18 mouse cellular contexts compared by ENCODE assay signal in the genomic region with DNA sequence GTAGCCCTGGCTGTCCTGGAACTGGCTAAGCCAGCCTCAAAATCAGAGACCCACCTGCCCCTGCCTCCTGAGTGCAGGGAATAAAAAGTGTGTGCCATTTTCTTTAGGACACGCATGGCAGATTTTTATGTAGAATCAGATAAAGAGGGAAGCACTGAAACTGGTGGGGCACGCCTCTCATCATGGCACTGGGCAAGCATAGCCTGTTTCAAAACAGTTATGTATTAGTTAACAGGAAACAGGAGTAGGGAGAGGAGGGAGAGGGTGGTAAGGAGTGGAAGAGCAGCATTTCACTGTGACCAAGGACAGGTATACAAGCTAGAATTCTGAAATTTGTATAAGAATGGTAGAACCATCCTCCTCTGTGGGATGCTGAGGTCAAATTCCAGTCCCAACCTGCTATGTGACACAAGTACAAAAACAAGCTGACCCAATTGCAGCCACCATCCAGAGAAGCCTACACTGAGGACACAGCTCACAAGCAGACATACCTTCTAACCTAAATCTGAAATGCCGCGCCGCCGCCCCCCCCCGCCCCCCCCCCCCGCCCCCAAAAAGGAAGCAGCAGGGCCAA.
DNase-seq lines count a peak whose midpoint lies in the region; ATAC-seq and TF ChIP-seq lines count a peak whose summit lies in the region.
"Had no signal": no experiment of that assay in that cellular context is flagged by ENCODE, and none has a peak within 500 bp of the region (broad histone marks: within the 10 kb centered on the region; RNA-seq: fewer than 3 reads in every experiment).

No protein-coding gene starts in this region.

- DNase-seq in ZHBTc4 (ENCODE audit: low read depth, low spot score), result peak; percentile 87
- DNase-seq in urinary bladder, postnatal 14 days (ENCODE audit: low spot score), result no peak
- no peak for DNase-seq in lung, postnatal 25 days (ENCODE audit: low spot score)
- DNase-seq in layer of hippocampus, adult 2 months (ENCODE audit: low spot score in 2 of 2), result no peak
- DNase-seq: adrenal gland, adult 2 months; cerebellum, adult 9-11 months; gastrocnemius, adult 2 months; heart, postnatal 4 days; kidney, adult 8-10 months; kidney, postnatal 25 days; lung, postnatal 10 days; right cerebral cortex, postnatal 25 days had no signal

- peak overlapping the region; percentile 77 for H3K4me3 ChIP-seq in erythroblast, embryonic 14.5 days (replicated peaks)
- H3K4me3 ChIP-seq in liver, embryonic 12.5 days, result no peak overlapping the region
- H3K4me3 ChIP-seq in megakaryocyte, embryonic 14.5 days (replicated peaks), result peak overlapping the region; percentile 76
- no peak overlapping the region for H3K4me3 ChIP-seq in layer of hippocampus, adult 2 months
- H3K4me3 ChIP-seq: gastrocnemius, adult 2 months; heart, embryonic 15.5 days had no signal

- no peak for ATAC-seq in erythroblast, adult 5-6 weeks (replicated peaks; ENCODE audit: low FRiP score, poor library complexity, severe bottlenecking)
- peak; percentile 41 for ATAC-seq in liver, embryonic 12.5 days
- ATAC-seq: midbrain, embryonic 16.5 days had no signal

- peaks cover 19% of the 10 kb centered on the region for H3K36me3 ChIP-seq in erythroblast, embryonic 14.5 days (ENCODE audit: control insufficient read depth)
- H3K36me3 ChIP-seq in liver, embryonic 12.5 days, result peaks cover 4% of the 10 kb centered on the region; the same call in 1 of the 2 replicates
- peaks cover 44% of the 10 kb centered on the region for H3K36me3 ChIP-seq in megakaryocyte, embryonic 14.5 days (replicated peaks; ENCODE audit: low read length)
- H3K36me3 ChIP-seq: heart, embryonic 15.5 days had no signal

- peaks cover 79% of the 10 kb centered on the region for H3K4me1 ChIP-seq in erythroblast, embryonic 14.5 days (ENCODE audit: control insufficient read depth)
- peaks cover 84% of the 10 kb centered on the region for H3K4me1 ChIP-seq in liver, embryonic 12.5 days
- H3K4me1 ChIP-seq in megakaryocyte, embryonic 14.5 days, result peaks cover 93% of the 10 kb centered on the region

- TF ChIP-seq CTCF in layer of hippocampus, adult 2 months (conservative IDR thresholded peaks at IDR 0.05), result no peak

- peak overlapping the region; percentile 85 for H3K4me2 ChIP-seq in liver, embryonic 12.5 days
- H3K4me2 ChIP-seq: heart, embryonic 15.5 days had no signal

- 38% methylated on average over 8 of the region's 8 CpGs for WGBS in liver, embryonic 12.5 days (ENCODE audit: insufficient replicate concordance)

- H3K9ac ChIP-seq in liver, embryonic 12.5 days, result peak overlapping the region; percentile 60
- H3K9ac ChIP-seq: heart, embryonic 15.5 days had no signal

- no peaks in the 10 kb centered on the region for H3K9me3 ChIP-seq in erythroblast, embryonic 14.5 days (ENCODE audit: control insufficient read depth, low read length)
- H3K9me3 ChIP-seq in liver, embryonic 12.5 days (replicated peaks), result no peaks in the 10 kb centered on the region
- no peaks in the 10 kb centered on the region for H3K9me3 ChIP-seq in megakaryocyte, embryonic 14.5 days
- H3K9me3 ChIP-seq: heart, embryonic 15.5 days had no signal

- no peaks in the 10 kb centered on the region for H3K27me3 ChIP-seq in erythroblast, embryonic 14.5 days (ENCODE audit: control insufficient read depth)
- H3K27me3 ChIP-seq in liver, embryonic 12.5 days (replicated peaks), result no peaks in the 10 kb centered on the region
- no peaks in the 10 kb centered on the region for H3K27me3 ChIP-seq in megakaryocyte, embryonic 14.5 days (replicated peaks)
- H3K27me3 ChIP-seq: heart, embryonic 15.5 days had no signal

- H3K27ac ChIP-seq in liver, embryonic 12.5 days, result peak overlapping the region; percentile 98
- no peak overlapping the region for H3K27ac ChIP-seq in layer of hippocampus, adult 2 months
- H3K27ac ChIP-seq: heart, embryonic 15.5 days had no signal

Comparison
In these comparisons a context has a peak if more than half of its experiments do, and no peak if none do; other contexts are left out.
1. H3K4me3 ChIP-seq: peak in erythroblast, embryonic 14.5 days (single experiment) and megakaryocyte, embryonic 14.5 days (single experiment); none in liver, embryonic 12.5 days (single experiment) and layer of hippocampus, adult 2 months (single experiment).